Mouse (Mus musculus) brain, adult 2 months (tissue): ENCODE results near the gene Gramd4.
A peak's percentile ranks its signal among the peaks of the same experiment; 100 is the strongest.
"Not testable (repeated sequence)": the region's sequence is repeated elsewhere in the genome, so short reads cannot be mapped to it uniquely, and the experiment has no call there.

Experiments used
- DNase-seq: peaks from one replicate; pipeline ENCODE4 v3.0.0; 2011; ENCODE audit warnings: low read depth, low spot score

Gene Gramd4

GRCm38 (mm10) chr15:86161800-86162199, 104.3 kb downstream of the Gramd4 start:
- DNase-seq = not testable (repeated sequence)

- DNase-seq = no peak
These were observed 107.3 kb downstream of the Gramd4 start for GRCm38 (mm10) chr15:86164718-86165345.

GRCm38 (mm10) chr15:86165811-86166590, 108.5 kb downstream of the Gramd4 start:
- DNase-seq = peak; percentile 23

- peak; percentile 95 for DNase-seq
These were observed 109.6 kb downstream of the Gramd4 start for GRCm38 (mm10) chr15:86167032-86167655.

GRCm38 (mm10) chr15:86167787-86168504, 110.5 kb downstream of the Gramd4 start:
- peak; percentile 19 for DNase-seq

- DNase-seq = peak; percentile 92
These were observed 111.0 kb downstream of the Gramd4 start for GRCm38 (mm10) chr15:86168505-86168867.

GRCm38 (mm10) chr15:86168941-86169816, 111.7 kb downstream of the Gramd4 start:
- no peak for DNase-seq

GRCm38 (mm10) chr15:86169817-86170110, 112.3 kb downstream of the Gramd4 start:
- no peak for DNase-seq

- no peak for DNase-seq
These were observed 113.8 kb downstream of the Gramd4 start for GRCm38 (mm10) chr15:86171316-86171715.

- DNase-seq = peak; percentile 49
These were observed 114.6 kb downstream of the Gramd4 start for GRCm38 (mm10) chr15:86172124-86172523.

GRCm38 (mm10) chr15:86172526-86172925, 115.0 kb downstream of the Gramd4 start:
- DNase-seq = no peak

GRCm38 (mm10) chr15:86173136-86173985, 115.9 kb downstream of the Gramd4 start:
- DNase-seq = peak; percentile 49

- DNase-seq = no peak
These were observed 118.0 kb downstream of the Gramd4 start for GRCm38 (mm10) chr15:86175253-86176050.

GRCm38 (mm10) chr15:86176166-86176565, 118.7 kb downstream of the Gramd4 start:
- DNase-seq = no peak

- no peak for DNase-seq
These were observed 119.5 kb downstream of the Gramd4 start for GRCm38 (mm10) chr15:86176771-86177702.

GRCm38 (mm10) chr15:86177703-86178251, 120.3 kb downstream of the Gramd4 start:
- DNase-seq = peak; percentile 84

- DNase-seq = no peak
These were observed 121.1 kb downstream of the Gramd4 start for GRCm38 (mm10) chr15:86178594-86178993.

- DNase-seq = no peak
These were observed 122.9 kb downstream of the Gramd4 start for GRCm38 (mm10) chr15:86180427-86180826.
